Mouse (Mus musculus) heart, adult 2 months (tissue): ENCODE data around the gene Zfp385a. TPM values are rescaled to one million over a fixed set of nuclear protein-coding genes. Genes with fewer than 3 reads are reported as not detected.

Experiments used
- DNase-seq, 2 experiments: peaks; one replicate each; pipeline ENCODE4 v3.0.0; 2021
- H3K27ac ChIP-seq: fragments of 200-600 bp; 2 replicates; pipeline ENCODE4 v1.8.1; 2022
- H3K27me3 ChIP-seq: fragments of 200-500 bp; 2 replicates; pipeline ENCODE4 v1.6.1; 2012; ENCODE audit warnings: mild to moderate bottlenecking, low read length, inconsistent platforms, mixed read lengths; ENCODE audit not compliant: control insufficient read depth, insufficient read depth
- H3K36me3 ChIP-seq: fragments of 200-500 bp; 2 replicates; pipeline ENCODE4 v1.6.1; 2012; ENCODE audit warnings: low read length, inconsistent platforms; ENCODE audit not compliant: control insufficient read depth, insufficient read depth
- H3K4me1 ChIP-seq: fragments of 200-500 bp; 2 replicates; pipeline ENCODE4 v1.6.1; 2011; ENCODE audit warnings: low read length; ENCODE audit not compliant: control insufficient read depth, insufficient read depth
- H3K4me3 ChIP-seq: fragments of 200-600 bp; 2 replicates; pipeline ENCODE4 v1.8.1; 2022
- H3K79me2 ChIP-seq: fragments of 200-500 bp; replicated peaks from 2 replicates; pipeline ENCODE4 v1.6.1; 2012; ENCODE audit warnings: mild to moderate bottlenecking, inconsistent platforms, low read length, moderate library complexity, mixed read lengths; ENCODE audit not compliant: control insufficient read depth, insufficient read depth
- H3K9ac ChIP-seq: fragments of 200-500 bp; 2 replicates; pipeline ENCODE4 v1.6.1; 2012; ENCODE audit warnings: low read depth, mild to moderate bottlenecking, control low read depth, inconsistent platforms, low read length, mixed read lengths
- CTCF ChIP-seq: fragments of 200-600 bp; IDR thresholded peaks from 2 replicates; pipeline ENCODE4 v1.8.1; 2022; ENCODE audit warnings: antibody characterized with exemption, mild to moderate bottlenecking, moderate library complexity
- EP300 ChIP-seq: fragments of 200-500 bp; IDR thresholded peaks from 2 replicates; pipeline ENCODE4 v1.6.1; 2011; ENCODE audit warnings: low read depth, low read length, control low read depth; ENCODE audit not compliant: insufficient read depth
- POLR2A ChIP-seq: fragments of 200-500 bp; IDR thresholded peaks from 2 replicates; pipeline ENCODE4 v1.6.1; 2011; ENCODE audit warnings: mild to moderate bottlenecking, low read depth, low read length, control low read depth; ENCODE audit not compliant: insufficient read depth
- WGBS: fragments of 180-500 bp; shearing (Covaris S2); methylation state at CpG from one replicate; pipeline ENCODE4 v1.1.7; 2018; 5-methylcytosine and 5-hydroxymethylcytosine counted together
- intact Hi-C: fragments of 180-260 bp; cut with DNase I; formaldehyde crosslinking; loops from one replicate; pipeline ENCODE4 v1.15.1; 2025
- polyA plus RNA-seq: library from polyadenylated mRNA; depleted of rRNA; stranded (reverse); fragments of >200 nt; gene quantifications from 2 replicates; pipeline ENCODE4 v1.2.3, GENCODE M21; 2012
- total RNA-seq, 2 experiments: library from RNA; stranded (reverse); gene quantifications; 2 replicates each; pipeline ENCODE4 v1.2.3; 2021

Gene Zfp385a
- total and polyA plus RNA-seq, 3 experiments: 10.1 to 12.0 (median 10.4) TPM

GRCm38 (mm10) chr15:103308056-103308875 is 31.6 kb downstream of the Zfp385a start:
- Histone ChIP-seq H3K27ac (no peak overlapping the region), H3K27me3 (no peaks in the 10 kb centered on the region), H3K79me2 (no peaks in the 10 kb centered on the region), H3K9ac (no peak overlapping the region), H3K36me3 (no peaks in the 10 kb centered on the region), H3K4me3 (no peak overlapping the region), H3K4me1 (peaks cover 4% of the 10 kb centered on the region; the same call in 1 of the 2 replicates)
- DNase-seq: no peak
- 45% methylated on average over 28 of the region's 28 CpGs for whole genome bisulfite sequencing
- intact Hi-C loops: loop anchor here (5.0 to 10.0 kb wide), 2 partner anchors 36 to 323 kb away; partner anchors contain the start of gene Copz1
- TF ChIP-seq POLR2A: no peak
- peak; percentile 24 for TF ChIP-seq CTCF

DNA sequence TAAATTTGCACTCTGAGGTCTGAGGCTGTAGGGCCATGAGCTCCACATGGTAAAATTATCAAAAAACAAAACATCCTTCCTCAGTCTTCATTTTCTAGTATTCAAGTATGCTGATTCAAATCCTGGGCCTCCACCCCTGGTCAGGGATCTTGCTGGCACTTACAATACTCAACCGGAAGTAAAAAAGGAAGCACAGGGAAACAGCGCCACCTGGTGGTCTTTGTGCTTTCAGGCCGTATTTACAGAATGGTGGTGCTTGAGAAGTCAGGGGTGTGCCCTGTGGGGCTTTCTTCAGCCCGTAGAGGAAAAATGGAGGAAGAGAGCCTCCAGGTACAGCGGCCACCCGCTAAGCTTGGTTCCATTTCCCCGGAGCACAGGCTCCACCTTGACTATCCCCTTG is 32.8 kb downstream of the Zfp385a start:
- Histone ChIP-seq H3K27me3 (no peaks in the 10 kb centered on the region), H3K27ac (peak overlapping the region; percentile 12; the same call in 1 of the 2 replicates), H3K36me3 (no peaks in the 10 kb centered on the region), H3K79me2 (no peaks in the 10 kb centered on the region), H3K9ac (no peak overlapping the region), H3K4me3 (no peak overlapping the region), H3K4me1 (peaks cover 4% of the 10 kb centered on the region; the same call in 1 of the 2 replicates)
- TF ChIP-seq EP300 (peak; percentile 91), POLR2A (no peak), CTCF (no peak)
- DNase-seq: peak; percentile 90 to 92
- WGBS: 2% methylated on average over 7 of the region's 7 CpGs
- intact Hi-C loops: loop anchor here (1.0 to 10.0 kb wide), 5 partner anchors 22 to 322 kb away; partner anchors contain the start of gene Copz1

DNA sequence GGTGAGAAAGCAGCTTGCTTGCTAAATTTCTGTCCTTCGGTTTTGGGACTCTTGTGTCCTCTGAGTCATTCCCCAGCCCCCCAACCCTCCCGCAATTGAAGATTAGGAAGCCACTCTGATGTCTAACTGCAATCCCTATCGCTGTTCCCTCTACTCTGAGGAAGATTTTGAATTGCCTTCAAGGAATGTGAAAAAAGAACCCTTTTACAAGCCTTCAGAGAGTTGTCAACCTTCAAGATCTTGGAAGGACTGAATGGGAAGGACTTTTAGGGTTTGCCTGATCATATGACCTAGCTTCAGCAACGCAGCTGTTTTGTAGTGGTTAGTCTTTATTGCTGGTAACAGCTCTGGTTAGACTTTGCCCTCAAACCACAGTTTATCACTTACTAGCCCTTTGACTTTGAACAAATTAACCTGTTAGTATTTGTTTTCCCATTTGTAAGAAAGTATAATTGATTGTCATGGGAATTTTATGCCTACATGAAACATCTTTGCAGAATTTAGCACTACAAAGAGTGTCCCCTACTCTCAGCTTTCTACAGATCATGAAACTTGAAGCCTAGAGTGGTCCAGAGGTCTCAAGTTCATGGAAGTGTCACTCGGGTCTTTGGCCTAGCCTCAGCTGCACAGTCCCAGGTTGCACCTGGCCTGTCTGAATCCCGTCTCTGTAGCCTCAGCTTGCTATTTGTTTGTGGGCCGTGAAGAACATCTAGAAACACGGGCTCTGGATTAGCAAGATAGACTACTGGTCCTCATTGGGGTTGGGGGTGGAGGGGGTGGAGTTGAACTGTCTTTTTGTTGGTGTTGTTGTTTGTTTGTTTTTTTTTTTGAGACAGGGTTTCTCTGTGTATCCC is 33.9 kb downstream of the Zfp385a start:
- H3K4me1 ChIP-seq: peaks cover 4% of the 10 kb centered on the region; the same call in 1 of the 2 replicates

GRCm38 (mm10) chr15:103305070-103305678 is 34.7 kb downstream of the Zfp385a start:
- H3K79me2 ChIP-seq: no peaks in the 10 kb centered on the region
- peaks cover 5% of the 10 kb centered on the region; the same call in 1 of the 2 replicates for H3K4me1 ChIP-seq

More for the DNA sequence above, 33.9 kb downstream of the Zfp385a start:
- peak overlapping the region; percentile 65 for H3K4me3 ChIP-seq
- WGBS: 44% methylated on average over 8 of the region's 8 CpGs
- H3K79me2 ChIP-seq: no peaks in the 10 kb centered on the region
- peak overlapping the region; percentile 83 for H3K9ac ChIP-seq
- H3K27ac ChIP-seq: peak overlapping the region; percentile 92
- no peaks in the 10 kb centered on the region for H3K36me3 ChIP-seq
- no peaks in the 10 kb centered on the region for H3K27me3 ChIP-seq
- DNase-seq: no peak
- intact Hi-C loops: loop anchor here (2.0 to 10.0 kb wide), 4 partner anchors 21 to 321 kb away; partner anchors contain the start of gene Copz1
- TF ChIP-seq CTCF: no peak
- TF ChIP-seq POLR2A: no peak
- TF ChIP-seq EP300: no peak

GRCm38 (mm10) chr15:103304616-103304969 is 35.3 kb downstream of the Zfp385a start:
- H3K27ac ChIP-seq: peak overlapping the region; percentile 92
- WGBS: 2% methylated on average over 9 of the region's 9 CpGs
- no peaks in the 10 kb centered on the region for H3K36me3 ChIP-seq
- H3K27me3 ChIP-seq: no peaks in the 10 kb centered on the region
- H3K4me3 ChIP-seq: peak overlapping the region; percentile 65
- H3K9ac ChIP-seq: peak overlapping the region; percentile 72
- peak in 1 of 2 experiments; percentile 52 for DNase-seq
- H3K79me2 ChIP-seq: no peaks in the 10 kb centered on the region
- TF ChIP-seq EP300: no peak
- no peak for TF ChIP-seq POLR2A
- TF ChIP-seq CTCF: no peak
- intact Hi-C loops: loop anchor here (10.0 kb wide), 1 partner anchor 320 kb away; no protein-coding TSS in a partner anchor
- H3K4me1 ChIP-seq: peaks cover 5% of the 10 kb centered on the region; the same call in 1 of the 2 replicates

More at GRCm38 (mm10) chr15:103305070-103305678, 34.7 kb downstream of the Zfp385a start:
- intact Hi-C loops: loop anchor here (5.0 to 10.0 kb wide), 2 partner anchors 33 to 320 kb away; partner anchors contain the start of gene Copz1
- H3K27ac ChIP-seq: peak overlapping the region; percentile 92
- H3K27me3 ChIP-seq: no peaks in the 10 kb centered on the region
- H3K9ac ChIP-seq: peak overlapping the region; percentile 83
- under 1% methylated on average over 71 of the region's 71 CpGs for WGBS
- DNase-seq: peak; percentile 94 to 96
- no peaks in the 10 kb centered on the region for H3K36me3 ChIP-seq
- TF ChIP-seq CTCF (no peak), EP300 (peak; percentile 49), POLR2A (peak; percentile 62)
- H3K4me3 ChIP-seq: peak overlapping the region; percentile 65
